Mouse (Mus musculus): ENCODE data around the gene Gm8300. TPM values are rescaled to one million over a fixed set of nuclear protein-coding genes. Genes with fewer than 3 reads are reported as not detected.
"Not testable (repeated sequence)": the region's sequence is repeated elsewhere in the genome, so short reads cannot be mapped to it uniquely, and the experiment has no call there.

The Gm8300 gene
- total RNA-seq (2014; rRNA removed) (not detected in 2 replicates), polyA plus RNA-seq (2015; fragmentation: Nextera tagmentation; extraction: Ambion mirVana) (not detected in 2 replicates)

DNA sequence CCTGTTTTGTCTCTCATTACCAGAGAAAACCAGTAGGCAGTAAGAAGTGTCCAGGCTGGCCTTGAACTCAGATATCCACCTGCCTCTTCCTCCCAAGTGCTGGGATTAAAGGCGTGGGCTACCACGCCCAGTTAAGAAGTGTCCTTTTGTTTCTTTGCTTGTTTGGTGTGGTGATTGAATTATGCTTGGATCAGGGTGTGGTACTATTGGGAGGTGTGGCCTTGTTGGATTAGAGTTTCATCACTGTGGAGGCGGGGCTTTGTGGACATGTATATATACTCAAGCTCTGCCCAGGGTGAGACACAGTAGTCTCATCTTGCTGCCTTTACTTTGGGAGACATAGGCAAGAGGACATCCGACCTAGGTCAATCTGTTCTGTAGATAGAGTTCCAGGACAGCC, at the start of gene Gm8300:
Gene Gm8300, plus strand, starts transcription at position 301 of the 400 bp plus-strand sequence.
- H3K4me1 ChIP-seq (ENCODE audit: insufficient read depth, low read length); H3K27me3 ChIP-seq (ENCODE audit: insufficient read depth, low read length); DNase-seq (ENCODE audit: low spot score); H3K27ac ChIP-seq; H3K9ac ChIP-seq (replicated peaks; ENCODE audit: low read length); H3K4me2 ChIP-seq (ENCODE audit: low read depth, low read length); H3K4me3 ChIP-seq (ENCODE audit: low read length); H3K36me3 ChIP-seq (ENCODE audit: insufficient read depth, low read length); H3K9me3 ChIP-seq (ENCODE audit: low read length); ATAC-seq: not testable (repeated sequence)
- 88% methylated on average over 4 of the region's 4 CpGs for WGBS

DNA sequence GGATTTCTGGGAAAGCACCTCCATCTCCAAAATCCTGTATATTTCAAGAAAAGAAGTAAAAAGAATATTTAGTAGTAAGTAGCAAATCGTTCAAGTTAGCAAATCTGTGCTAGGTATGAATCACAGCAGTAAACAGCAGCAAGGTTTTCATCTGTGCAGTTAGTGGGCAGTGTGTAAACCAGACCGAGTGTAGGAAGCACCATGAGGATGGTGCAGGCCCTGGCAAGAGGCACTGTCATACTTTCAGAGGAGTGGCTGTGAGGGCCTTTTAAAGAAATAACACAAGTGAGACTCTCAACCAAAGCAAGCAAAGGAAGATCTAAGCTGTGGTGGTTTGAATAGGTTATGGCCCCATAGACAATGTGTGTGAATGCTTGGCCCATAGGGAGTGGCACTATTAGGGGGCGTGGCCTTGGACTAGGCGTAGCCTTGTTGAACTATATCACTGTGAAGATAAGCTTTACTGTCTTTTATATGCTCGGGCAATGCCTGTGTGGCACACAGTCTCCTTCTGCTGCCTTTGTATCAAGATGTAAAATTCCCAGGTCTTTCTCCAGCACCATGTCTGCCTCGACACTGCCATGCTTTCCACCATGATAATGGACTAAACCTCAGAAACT, 49.3 kb upstream of the Gm8300 start:
- Histone ChIP-seq H3K9me3 (ENCODE audit: low read length) (no peaks in the 10 kb centered on the region), H3K27ac (no peak overlapping the region), H3K9ac (replicated peaks; ENCODE audit: low read length) (no peak overlapping the region), H3K4me2 (ENCODE audit: low read depth, low read length) (no peak overlapping the region), H3K4me1 (ENCODE audit: insufficient read depth, low read length) (no peaks in the 10 kb centered on the region), H3K27me3 (ENCODE audit: insufficient read depth, low read length) (no peaks in the 10 kb centered on the region), H3K4me3 (ENCODE audit: low read length) (no peak overlapping the region), H3K36me3 (ENCODE audit: insufficient read depth, low read length) (peaks cover 60% of the 10 kb centered on the region)
- ATAC-seq = no peak
- TF ChIP-seq CTCF (IDR thresholded peaks at IDR 0.05; ENCODE audit: low read depth) = no peak
- WGBS = 90% methylated on average over 6 of the region's 6 CpGs
- no peak for DNase-seq (ENCODE audit: low spot score)

DNA sequence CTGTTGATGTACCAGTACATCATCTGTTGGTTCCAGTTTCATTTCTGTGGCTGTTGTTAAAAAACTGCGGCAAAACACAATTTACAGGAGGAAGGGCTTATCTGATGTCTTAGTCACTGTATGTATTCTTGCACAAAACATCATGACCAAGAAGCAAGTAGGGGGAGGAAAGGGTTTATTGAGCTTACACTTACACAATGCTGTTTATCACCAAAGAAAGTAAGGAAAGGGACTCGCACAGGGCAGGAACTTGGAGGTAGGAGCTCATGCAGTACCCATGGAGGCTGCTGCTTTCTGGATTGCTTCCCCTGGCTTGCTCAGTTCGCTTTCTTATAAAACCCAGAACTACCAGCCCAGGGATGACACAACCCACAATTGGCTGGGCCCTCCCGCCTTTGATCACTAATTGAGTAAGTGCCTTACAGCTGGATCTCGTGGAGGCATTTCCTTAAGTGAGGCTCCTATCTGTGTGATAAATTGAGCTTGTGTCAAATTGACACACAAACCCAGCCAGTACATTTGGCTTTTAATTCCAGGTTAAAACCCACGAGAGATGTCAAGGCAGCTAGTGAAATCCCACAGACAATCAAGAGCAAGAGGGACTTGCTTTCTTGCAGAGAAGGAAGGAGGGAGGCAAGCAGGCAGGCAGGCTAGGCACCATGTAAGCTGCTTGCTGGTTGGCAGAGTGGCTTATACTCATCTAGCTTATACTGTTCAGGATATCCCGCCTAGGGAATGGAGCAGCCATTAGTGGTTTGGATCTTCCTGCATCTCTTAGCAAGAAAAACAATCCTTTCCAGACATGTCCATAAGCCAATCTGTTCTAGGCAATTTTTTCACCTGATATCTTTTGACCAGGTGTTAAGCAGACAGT, 43.6 kb upstream of the Gm8300 start:
- Histone ChIP-seq H3K4me1 (ENCODE audit: insufficient read depth, low read length) (peaks cover 10% of the 10 kb centered on the region; the same call in 1 of the 2 replicates), H3K36me3 (ENCODE audit: insufficient read depth, low read length) (peaks cover 19% of the 10 kb centered on the region; the same call in 1 of the 2 replicates), H3K27ac (no peak overlapping the region), H3K4me2 (ENCODE audit: low read depth, low read length) (peak overlapping the region; percentile 75), H3K4me3 (ENCODE audit: low read length) (peak overlapping the region; percentile 69), H3K9me3 (ENCODE audit: low read length) (no peaks in the 10 kb centered on the region), H3K9ac (replicated peaks; ENCODE audit: low read length) (no peak overlapping the region), H3K27me3 (ENCODE audit: insufficient read depth, low read length) (no peaks in the 10 kb centered on the region)
- no peak for DNase-seq (ENCODE audit: low spot score)
- WGBS = 75% methylated on average over 7 of the region's 7 CpGs
- no peak for ATAC-seq
- TF ChIP-seq CTCF (IDR thresholded peaks at IDR 0.05; ENCODE audit: low read depth) = no peak

DNA sequence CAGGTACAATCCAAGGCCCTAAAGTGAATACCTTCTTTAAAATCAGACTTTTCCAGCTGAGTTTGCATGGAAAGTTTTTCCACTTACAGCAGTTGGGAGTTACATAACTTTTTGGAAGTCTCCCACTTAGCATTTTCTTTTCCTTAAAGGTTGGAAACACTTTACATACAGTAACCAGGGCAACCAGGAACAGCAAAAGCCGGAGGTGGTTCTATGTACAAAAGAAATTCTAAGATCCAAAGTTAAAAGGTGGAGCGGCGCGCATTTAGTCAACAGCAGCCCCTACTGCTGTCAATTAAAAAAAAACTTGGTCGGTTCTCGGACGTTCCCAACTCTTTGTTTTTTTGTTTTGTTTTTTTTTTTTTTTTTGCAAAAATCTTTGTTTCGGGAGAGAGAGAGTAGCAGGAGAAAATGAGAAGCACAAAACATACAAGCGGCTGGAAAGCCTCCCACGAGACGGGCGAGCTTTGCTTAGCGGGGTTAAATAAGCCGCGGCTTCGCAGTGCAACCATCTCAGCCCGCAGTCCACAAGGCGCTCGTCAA, 42.6 kb upstream of the Gm8300 start:
- no peak for DNase-seq (ENCODE audit: low spot score)
- 1% methylated on average over 19 of the region's 19 CpGs for WGBS

DNA sequence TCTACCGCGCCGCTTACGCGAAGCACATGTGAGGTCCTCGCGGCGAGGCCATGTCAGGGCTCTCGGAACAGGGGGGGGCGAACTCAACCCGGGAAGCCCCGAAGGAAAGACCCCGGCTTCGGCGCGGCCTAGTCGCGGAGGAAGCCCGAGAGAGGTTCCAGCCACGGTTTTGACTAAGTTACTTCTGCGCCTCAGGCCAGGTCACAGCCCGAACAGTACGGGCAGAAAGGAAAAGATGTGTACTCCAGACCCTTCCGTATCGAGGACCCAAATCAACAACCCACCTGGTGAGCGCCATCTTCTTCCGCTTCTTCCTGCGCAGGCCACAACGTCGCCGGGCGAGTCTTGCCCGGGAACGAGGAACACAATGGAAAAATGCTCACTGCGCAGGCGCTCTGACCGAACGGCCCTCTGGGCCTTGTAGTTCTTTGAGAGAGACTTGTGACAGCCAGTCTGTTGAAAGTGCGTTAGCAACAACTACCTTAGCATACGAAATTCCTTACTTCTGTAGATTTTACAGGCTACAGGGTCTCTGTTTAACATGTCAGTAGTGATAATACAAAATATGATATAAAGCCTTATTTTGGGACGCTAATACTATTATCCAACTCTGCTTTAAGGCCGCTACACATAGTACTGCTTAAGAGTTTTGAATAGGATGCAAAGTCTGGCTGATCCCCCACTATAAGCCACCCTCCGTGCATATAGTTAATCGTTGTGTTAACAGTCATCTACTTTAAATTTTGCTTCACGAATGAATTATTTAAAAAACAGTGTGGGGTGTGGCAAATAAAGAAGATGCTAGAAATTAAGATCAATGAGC, 41.9 kb upstream of the Gm8300 start, which contains the start of gene Snw1:
Gene Snw1, minus strand, starts transcription at position 311 of the 823 bp plus-strand sequence.
- H3K27me3 ChIP-seq (ENCODE audit: insufficient read depth, low read length) = no peaks in the 10 kb centered on the region
- H3K4me1 ChIP-seq (ENCODE audit: insufficient read depth, low read length) = peaks cover 10% of the 10 kb centered on the region; the same call in 1 of the 2 replicates
- WGBS = 3% methylated on average over 45 of the region's 45 CpGs
- H3K9ac ChIP-seq (replicated peaks; ENCODE audit: low read length) = peak within 1 kb of the TSS; percentile 87
- H3K36me3 ChIP-seq (ENCODE audit: insufficient read depth, low read length) = peaks cover 8% of the 10 kb centered on the region; the same call in 1 of the 2 replicates
- TF ChIP-seq CTCF (IDR thresholded peaks at IDR 0.05; ENCODE audit: low read depth) = no peak; the same call in 1 of the 2 replicates
- H3K4me3 ChIP-seq (ENCODE audit: low read length) = peak within 1 kb of the TSS; percentile 69
- peak within 1 kb of the TSS; percentile 92 for H3K27ac ChIP-seq
- ATAC-seq (peak; percentile 98), DNase-seq (ENCODE audit: low spot score) (peak; percentile 97)
- peak within 1 kb of the TSS; percentile 75 for H3K4me2 ChIP-seq (ENCODE audit: low read depth, low read length)
- no peaks in the 10 kb centered on the region for H3K9me3 ChIP-seq (ENCODE audit: low read length)

More for the DNA sequence above, 42.6 kb upstream of the Gm8300 start:
- Histone ChIP-seq H3K4me2 (ENCODE audit: low read depth, low read length) (peak overlapping the region; percentile 75), H3K9me3 (ENCODE audit: low read length) (no peaks in the 10 kb centered on the region), H3K27ac (peak overlapping the region; percentile 92), H3K4me3 (ENCODE audit: low read length) (peak overlapping the region; percentile 69), H3K27me3 (ENCODE audit: insufficient read depth, low read length) (no peaks in the 10 kb centered on the region), H3K36me3 (ENCODE audit: insufficient read depth, low read length) (peaks cover 15% of the 10 kb centered on the region; the same call in 1 of the 2 replicates), H3K4me1 (ENCODE audit: insufficient read depth, low read length) (peaks cover 10% of the 10 kb centered on the region; the same call in 1 of the 2 replicates), H3K9ac (replicated peaks; ENCODE audit: low read length) (peak overlapping the region; percentile 87)
- TF ChIP-seq CTCF (IDR thresholded peaks at IDR 0.05; ENCODE audit: low read depth) = no peak
- no peak for ATAC-seq

DNA sequence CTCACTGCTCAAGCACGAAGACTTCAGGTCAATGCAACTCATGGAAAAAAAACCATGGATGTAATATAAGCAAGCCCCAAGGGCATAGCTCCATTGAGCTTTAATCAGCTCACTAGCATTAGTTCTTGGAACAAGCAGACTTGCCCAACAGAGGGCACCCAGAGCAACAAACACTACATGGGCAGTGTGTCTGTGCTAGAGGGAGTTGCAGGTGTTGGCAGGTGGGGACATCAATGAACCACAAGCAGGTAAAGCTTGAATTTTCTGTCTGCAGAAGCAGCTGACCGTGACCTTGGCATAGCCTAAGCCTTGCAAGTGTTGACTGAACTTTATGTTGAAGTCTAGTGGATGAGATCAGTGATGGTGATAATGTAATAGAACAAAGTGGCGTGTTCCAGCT, 39.4 kb upstream of the Gm8300 start:
- DNase-seq (ENCODE audit: low spot score) (no peak), ATAC-seq (no peak)
- no peak overlapping the region for H3K4me2 ChIP-seq (ENCODE audit: low read depth, low read length)
- H3K27me3 ChIP-seq (ENCODE audit: insufficient read depth, low read length) = no peaks in the 10 kb centered on the region
- TF ChIP-seq CTCF (IDR thresholded peaks at IDR 0.05; ENCODE audit: low read depth) = no peak
- H3K9ac ChIP-seq (replicated peaks; ENCODE audit: low read length) = no peak overlapping the region
- H3K9me3 ChIP-seq (ENCODE audit: low read length) = no peaks in the 10 kb centered on the region
- H3K27ac ChIP-seq = no peak overlapping the region
- no peaks in the 10 kb centered on the region for H3K36me3 ChIP-seq (ENCODE audit: insufficient read depth, low read length)
- H3K4me1 ChIP-seq (ENCODE audit: insufficient read depth, low read length) = peaks cover 10% of the 10 kb centered on the region; the same call in 1 of the 2 replicates
- no peak overlapping the region for H3K4me3 ChIP-seq (ENCODE audit: low read length)
- 86% methylated on average over 3 of the region's 3 CpGs for WGBS

DNA sequence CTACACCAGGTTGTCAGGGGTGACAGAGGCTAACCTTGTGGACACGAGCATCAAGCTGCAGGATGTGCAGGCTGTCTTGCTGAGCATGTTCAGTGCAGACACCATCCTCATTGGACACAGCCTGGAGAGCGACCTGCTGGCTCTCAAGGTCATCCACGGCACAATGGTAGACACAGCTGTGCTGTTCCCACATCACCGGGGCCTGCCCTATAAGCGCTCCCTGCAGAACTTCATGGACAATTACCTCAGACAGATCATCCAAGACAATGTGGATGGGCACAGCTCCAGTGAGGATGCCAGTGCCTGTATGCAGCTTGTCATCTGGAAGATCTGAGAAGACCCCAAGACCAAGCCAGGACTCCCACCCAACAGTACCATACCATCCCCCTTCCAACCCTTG, 31.6 kb upstream of the Gm8300 start:
- not testable (repeated sequence) for ATAC-seq

DNA sequence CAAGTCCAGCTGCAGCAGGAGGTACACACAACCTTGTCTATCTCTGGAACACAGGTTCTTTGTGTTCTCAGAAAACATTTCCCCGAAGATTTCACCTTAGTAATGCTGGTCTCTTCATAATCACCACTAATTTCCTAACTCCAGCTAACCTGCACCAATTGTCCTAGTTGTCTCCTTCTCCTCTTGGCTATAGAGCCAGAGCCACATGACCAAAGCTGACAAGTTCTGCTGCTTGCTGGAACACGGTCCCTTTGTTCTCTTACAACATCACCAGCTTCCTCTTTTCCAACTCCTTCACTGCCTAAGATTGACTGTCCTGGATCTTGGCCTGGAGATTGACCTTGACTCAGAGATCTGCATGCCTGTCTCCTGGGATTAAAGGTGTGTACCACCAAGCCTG, 25.4 kb upstream of the Gm8300 start:
- not testable (repeated sequence) for ATAC-seq; H3K9me3 ChIP-seq (ENCODE audit: low read length)
- 74% methylated on average over 2 of the region's 2 CpGs for WGBS

More for the DNA sequence above, 31.6 kb upstream of the Gm8300 start:
- H3K4me1 ChIP-seq (ENCODE audit: insufficient read depth, low read length); H3K4me2 ChIP-seq (ENCODE audit: low read depth, low read length); H3K4me3 ChIP-seq (ENCODE audit: low read length); H3K27ac ChIP-seq; H3K27me3 ChIP-seq (ENCODE audit: insufficient read depth, low read length); H3K36me3 ChIP-seq (ENCODE audit: insufficient read depth, low read length); H3K9ac ChIP-seq (replicated peaks; ENCODE audit: low read length); H3K9me3 ChIP-seq (ENCODE audit: low read length); DNase-seq (ENCODE audit: low spot score): not testable (repeated sequence)
- 74% methylated on average over 5 of the region's 5 CpGs for WGBS

More for the DNA sequence above, 25.4 kb upstream of the Gm8300 start:
- H3K4me3 ChIP-seq (ENCODE audit: low read length); H3K27me3 ChIP-seq (ENCODE audit: insufficient read depth, low read length); H3K27ac ChIP-seq; H3K36me3 ChIP-seq (ENCODE audit: insufficient read depth, low read length); H3K9ac ChIP-seq (replicated peaks; ENCODE audit: low read length); H3K4me1 ChIP-seq (ENCODE audit: insufficient read depth, low read length); DNase-seq (ENCODE audit: low spot score); H3K4me2 ChIP-seq (ENCODE audit: low read depth, low read length): not testable (repeated sequence)
